ENCODE assay signal across 12 mouse cellular contexts in genomic region chr4:129791399-129791798, GRCm38 (mm10). TPM values are rescaled to one million over a fixed set of nuclear protein-coding genes. Genes with fewer than 3 reads are reported as not detected.
A peak's percentile ranks its signal among the peaks of the same experiment; 100 is the strongest.
DNase-seq lines count a peak whose midpoint lies in the region; ATAC-seq lines count a peak whose summit lies in the region.
"Had no signal": no experiment of that assay in that cellular context is flagged by ENCODE, and none has a peak within 500 bp of the region (broad histone marks: within the 10 kb centered on the region; RNA-seq: fewer than 3 reads in every experiment).

No protein-coding gene starts in this region.

- H3K9ac ChIP-seq in midbrain, embryonic 13.5 days (replicated peaks): no peak overlapping the region
- H3K9ac ChIP-seq: liver, embryonic 14.5 days had no signal

- 3% methylated on average over 1 of the region's 1 CpGs for WGBS in midbrain, embryonic 13.5 days

- no peak overlapping the region for H3K4me3 ChIP-seq in midbrain, embryonic 13.5 days (replicated peaks)

- H3K27ac ChIP-seq in midbrain, embryonic 13.5 days: peak overlapping the region; percentile 54; the same call in 1 of the 2 replicates
- H3K27ac ChIP-seq: liver, embryonic 14.5 days had no signal

- no peak for ATAC-seq in midbrain, embryonic 13.5 days
- no peak for ATAC-seq in megakaryocyte-erythroid progenitor cell, adult 5-6 weeks (replicated peaks; ENCODE audit: low FRiP score, low TSS enrichment, poor library complexity, severe bottlenecking)

- no peaks in the 10 kb centered on the region for H3K36me3 ChIP-seq in midbrain, embryonic 13.5 days

- no peak overlapping the region for H3K4me2 ChIP-seq in midbrain, embryonic 13.5 days (replicated peaks)

- DNase-seq in cerebellum, postnatal 10 days: peak; percentile 41 to 42
- DNase-seq in cerebellum, adult 18-20 months: no peak
- DNase-seq in layer of hippocampus, adult 11-12 months (ENCODE audit: low spot score): peak; percentile 55
- no peak for DNase-seq in layer of hippocampus, postnatal 10 days (ENCODE audit: low spot score in 2 of 2)
- DNase-seq in brain, embryonic 18.5 days (ENCODE audit: low read depth, low spot score): peak; percentile 66
- no peak for DNase-seq in c-Kit-positive CD71-positive TER-119-positive erythroid progenitor cells, embryonic 14.5 days (ENCODE audit: low spot score)
- DNase-seq: adrenal gland, postnatal 10 days; cerebellum, adult 9-10 months; kidney, adult 8-10 months had no signal

- H3K27me3 ChIP-seq in midbrain, embryonic 13.5 days: 0 out of 2 replicates have a peak, but pooled peaks cover 3% of the 10 kb centered on the region

- no peaks in the 10 kb centered on the region for H3K9me3 ChIP-seq in midbrain, embryonic 13.5 days

- peaks cover 26% of the 10 kb centered on the region for H3K4me1 ChIP-seq in midbrain, embryonic 13.5 days (replicated peaks)

RNA-seq across cellular contexts. Expression of gene Ptp4a2, which starts 19.6 kb away (rescaled TPM):
- 100 to 1,000 TPM; 125 to 136 TPM for total RNA-seq in layer of hippocampus, postnatal 10 days (2021)
- polyA plus RNA-seq in midbrain, embryonic 13.5 days (2015; fragmentation: Nextera tagmentation; extraction: Ambion mirVana): 287 and 316 TPM in 2 replicates
- 168 and 313 TPM in 2 replicates for total RNA-seq in megakaryocyte-erythroid progenitor cell, adult 5-6 weeks (2014; fragmentation: Nextera tagmentation)
- 419 and 540 TPM in 2 replicates for total RNA-seq in megakaryocyte-erythroid progenitor cell, adult 5-6 weeks (2017)

RNA-seq across cellular contexts. Expression of gene Khdrbs1, which starts 49.3 kb away (rescaled TPM):
- total RNA-seq in layer of hippocampus, postnatal 10 days (2021): 100 to 1,000 TPM in 1 of 2 experiments, 10 to 100 TPM in 1; 99.3 to 108 TPM
- 180 and 182 TPM in 2 replicates for polyA plus RNA-seq in midbrain, embryonic 13.5 days (2015; fragmentation: Nextera tagmentation; extraction: Ambion mirVana)
- 99.6 and 107 TPM in 2 replicates for total RNA-seq in megakaryocyte-erythroid progenitor cell, adult 5-6 weeks (2014; fragmentation: Nextera tagmentation)
- 103 and 112 TPM in 2 replicates for total RNA-seq in megakaryocyte-erythroid progenitor cell, adult 5-6 weeks (2017)

Comparison
In these comparisons a context has a peak if more than half of its experiments do, and no peak if none do; other contexts are left out.
1. DNase-seq: peak in cerebellum, postnatal 10 days (2 of 2), layer of hippocampus, adult 11-12 months (single experiment) and brain, embryonic 18.5 days (single experiment); none in cerebellum, adult 18-20 months (0 of 2), layer of hippocampus, postnatal 10 days (0 of 2) and c-Kit-positive CD71-positive TER-119-positive erythroid progenitor cells, embryonic 14.5 days (single experiment).